Mouse (Mus musculus): Measurements from ENCODE around the gene Dnajc22. TPM values are rescaled to one million over a fixed set of nuclear protein-coding genes. Genes with fewer than 3 reads are reported as not detected.
"Not testable (repeated sequence)": the region's sequence is repeated elsewhere in the genome, so short reads cannot be mapped to it uniquely, and the experiment has no call there.

The Dnajc22 gene
- 13.5 and 14.4 TPM in 2 replicates for polyA plus RNA-seq (2015; fragmentation: Nextera tagmentation; extraction: Ambion mirVana)

- no peak for DNase-seq (ENCODE audit: low spot score)
- H3K4me1 ChIP-seq (replicated peaks; ENCODE audit: control insufficient read depth, insufficient read depth), result peaks cover 3% of the 10 kb centered on the region; the same call in 1 of the 2 replicates
- peak within 1 kb of the TSS; percentile 64 for H3K4me2 ChIP-seq (replicated peaks; ENCODE audit: low read depth)
- WGBS, result 74% methylated on average over 8 of the region's 8 CpGs
- no peaks in the 10 kb centered on the region for H3K9me3 ChIP-seq (ENCODE audit: control insufficient read depth, low read length)
- TF ChIP-seq EP300 (optimal IDR thresholded peaks at IDR 0.05) (no peak), CTCF (IDR thresholded peaks at IDR 0.05; ENCODE audit: low read depth) (no peak)
- no peaks in the 10 kb centered on the region for H3K36me3 ChIP-seq (ENCODE audit: control insufficient read depth, insufficient read depth, low read length)
- H3K27ac ChIP-seq (replicated peaks), result no peak within 1 kb of the TSS
- peak within 1 kb of the TSS; percentile 38 for H3K4me3 ChIP-seq (ENCODE audit: low read depth, low read length)
- H3K27me3 ChIP-seq (ENCODE audit: control insufficient read depth, insufficient read depth, low read length), result peaks cover 28% of the 10 kb centered on the region; the same call in 1 of the 2 replicates
- peak within 1 kb of the TSS; percentile 31 for H3K9ac ChIP-seq (ENCODE audit: low read length)
- ATAC-seq (ENCODE audit: low FRiP score, low TSS enrichment), result no peak
These were observed at the start of gene Dnajc22 for GRCm38 (mm10) chr15:99092870-99093269. Gene Dnajc22, plus strand, starts transcription at chr15:99093170.

- no peaks in the 10 kb centered on the region for H3K27me3 ChIP-seq (ENCODE audit: control insufficient read depth, insufficient read depth, low read length)
- peak; percentile 73 for DNase-seq (ENCODE audit: low spot score)
- H3K4me3 ChIP-seq (ENCODE audit: low read depth, low read length), result no peak overlapping the region
- no peaks in the 10 kb centered on the region for H3K4me1 ChIP-seq (replicated peaks; ENCODE audit: control insufficient read depth, insufficient read depth)
- no peak overlapping the region for H3K9ac ChIP-seq (ENCODE audit: low read length)
- ATAC-seq (ENCODE audit: low FRiP score, low TSS enrichment), result peak; percentile 79
- H3K9me3 ChIP-seq (ENCODE audit: control insufficient read depth, low read length), result no peaks in the 10 kb centered on the region
- WGBS, result 32% methylated on average over 3 of the region's 3 CpGs
- H3K36me3 ChIP-seq (ENCODE audit: control insufficient read depth, insufficient read depth, low read length), result no peaks in the 10 kb centered on the region
- no peak overlapping the region for H3K4me2 ChIP-seq (replicated peaks; ENCODE audit: low read depth)
- no peak overlapping the region for H3K27ac ChIP-seq (replicated peaks)
- TF ChIP-seq CTCF (IDR thresholded peaks at IDR 0.05; ENCODE audit: low read depth) (no peak), EP300 (optimal IDR thresholded peaks at IDR 0.05) (no peak)
These were observed 48.1 kb upstream of the Dnajc22 start for GRCm38 (mm10) chr15:99044854-99045253.

- not testable (repeated sequence) for H3K36me3 ChIP-seq (ENCODE audit: control insufficient read depth, insufficient read depth, low read length); DNase-seq (ENCODE audit: low spot score); H3K27me3 ChIP-seq (ENCODE audit: control insufficient read depth, insufficient read depth, low read length); H3K9ac ChIP-seq (ENCODE audit: low read length); H3K4me3 ChIP-seq (ENCODE audit: low read depth, low read length); ATAC-seq (ENCODE audit: low FRiP score, low TSS enrichment); H3K4me2 ChIP-seq (replicated peaks; ENCODE audit: low read depth); H3K9me3 ChIP-seq (ENCODE audit: control insufficient read depth, low read length); H3K27ac ChIP-seq (replicated peaks); H3K4me1 ChIP-seq (replicated peaks; ENCODE audit: control insufficient read depth, insufficient read depth)
- WGBS, result 84% methylated on average over 6 of the region's 6 CpGs
These were observed 47.2 kb upstream of the Dnajc22 start for GRCm38 (mm10) chr15:99045734-99046133.

- Histone ChIP-seq H3K27ac (replicated peaks) (no peak overlapping the region), H3K4me3 (ENCODE audit: low read depth, low read length) (no peak overlapping the region), H3K27me3 (ENCODE audit: control insufficient read depth, insufficient read depth, low read length) (no peaks in the 10 kb centered on the region), H3K9ac (ENCODE audit: low read length) (no peak overlapping the region), H3K4me1 (replicated peaks; ENCODE audit: control insufficient read depth, insufficient read depth) (peaks cover 3% of the 10 kb centered on the region; the same call in 1 of the 2 replicates), H3K4me2 (replicated peaks; ENCODE audit: low read depth) (no peak overlapping the region), H3K9me3 (ENCODE audit: control insufficient read depth, low read length) (no peaks in the 10 kb centered on the region), H3K36me3 (ENCODE audit: control insufficient read depth, insufficient read depth, low read length) (no peaks in the 10 kb centered on the region)
- 30% methylated on average over 13 of the region's 13 CpGs for WGBS
- TF ChIP-seq CTCF (IDR thresholded peaks at IDR 0.05; ENCODE audit: low read depth) (peak; percentile 92), EP300 (optimal IDR thresholded peaks at IDR 0.05) (no peak)
- ATAC-seq (ENCODE audit: low FRiP score, low TSS enrichment) (no peak), DNase-seq (ENCODE audit: low spot score) (peak; percentile 51)
These were observed 43.3 kb upstream of the Dnajc22 start for GRCm38 (mm10) chr15:99049473-99050253.

- ATAC-seq (ENCODE audit: low FRiP score, low TSS enrichment) (no peak), DNase-seq (ENCODE audit: low spot score) (peak; percentile 41)
- H3K27ac ChIP-seq (replicated peaks), result no peak overlapping the region
- TF ChIP-seq CTCF (IDR thresholded peaks at IDR 0.05; ENCODE audit: low read depth) (no peak), EP300 (optimal IDR thresholded peaks at IDR 0.05) (no peak)
- WGBS, result 13% methylated on average over 9 of the region's 9 CpGs
- H3K4me3 ChIP-seq (ENCODE audit: low read depth, low read length), result no peak overlapping the region
- H3K9me3 ChIP-seq (ENCODE audit: control insufficient read depth, low read length), result no peaks in the 10 kb centered on the region
- no peaks in the 10 kb centered on the region for H3K36me3 ChIP-seq (ENCODE audit: control insufficient read depth, insufficient read depth, low read length)
- peaks cover 10% of the 10 kb centered on the region; the same call in 1 of the 2 replicates for H3K27me3 ChIP-seq (ENCODE audit: control insufficient read depth, insufficient read depth, low read length)
- H3K4me1 ChIP-seq (replicated peaks; ENCODE audit: control insufficient read depth, insufficient read depth), result peaks cover 6% of the 10 kb centered on the region; the same call in 1 of the 2 replicates
- 0 out of 2 replicates have a peak overlapping the region, but pooled peaks have one; percentile 23 for H3K9ac ChIP-seq (ENCODE audit: low read length)
- no peak overlapping the region for H3K4me2 ChIP-seq (replicated peaks; ENCODE audit: low read depth)
These were observed 39.6 kb upstream of the Dnajc22 start for GRCm38 (mm10) chr15:99053373-99053772.

- Histone ChIP-seq H3K36me3 (ENCODE audit: control insufficient read depth, insufficient read depth, low read length) (no peaks in the 10 kb centered on the region), H3K4me3 (ENCODE audit: low read depth, low read length) (peak within 1 kb of the TSS; percentile 36), H3K27me3 (ENCODE audit: control insufficient read depth, insufficient read depth, low read length) (peaks cover 10% of the 10 kb centered on the region; the same call in 1 of the 2 replicates), H3K4me2 (replicated peaks; ENCODE audit: low read depth) (peak within 1 kb of the TSS; percentile 62), H3K27ac (replicated peaks) (no peak within 1 kb of the TSS), H3K4me1 (replicated peaks; ENCODE audit: control insufficient read depth, insufficient read depth) (peaks cover 6% of the 10 kb centered on the region; the same call in 1 of the 2 replicates), H3K9ac (ENCODE audit: low read length) (0 out of 2 replicates have a peak within 1 kb of the TSS, but pooled peaks have one; percentile 1), H3K9me3 (ENCODE audit: control insufficient read depth, low read length) (no peaks in the 10 kb centered on the region)
- no peak for DNase-seq (ENCODE audit: low spot score)
- ATAC-seq (ENCODE audit: low FRiP score, low TSS enrichment), result 0 out of 2 replicates have a peak, but pooled peaks have one; percentile 12
- 7% methylated on average over 30 of the region's 30 CpGs for WGBS
- no peak for TF ChIP-seq CTCF (IDR thresholded peaks at IDR 0.05; ENCODE audit: low read depth)
- TF ChIP-seq EP300 (optimal IDR thresholded peaks at IDR 0.05), result no peak
These were observed 37.9 kb upstream of the Dnajc22 start, which contains the start of gene Prph for GRCm38 (mm10) chr15:99055040-99055439. Gene Prph, plus strand, starts transcription at chr15:99055174.

All from stomach, postnatal 0 days (tissue).